Mouse (Mus musculus) limb, embryonic 11.5 days (tissue): ENCODE results near the gene Zbtb44. TPM values are rescaled to one million over a fixed set of nuclear protein-coding genes. Genes with fewer than 3 reads are reported as not detected.

ENCODE experiments used
- ATAC-seq: fragments of 200-750 bp; cut with Nextera tagmentation; 2 replicates; pipeline ENCODE4 v1.8.0; 2017; ENCODE audit warnings: low read depth; ENCODE audit not compliant: insufficient number of reproducible peaks, low FRiP score, low TSS enrichment
- DNase-seq: peaks from one replicate; pipeline ENCODE4 v3.0.0-alpha.2; 2015; ENCODE audit warnings: low spot score
- H3K27ac ChIP-seq: fragments of 300-500 bp; sonication (generic); replicated peaks from 2 replicates; pipeline ENCODE4 v1.5.1; 2014; ENCODE audit warnings: low read depth, mild to moderate bottlenecking, low read length
- H3K27me3 ChIP-seq: fragments of 300-500 bp; sonication (generic); 2 replicates; pipeline ENCODE4 v1.6.1; 2014; ENCODE audit warnings: mild to moderate bottlenecking, low read length, mixed read lengths; ENCODE audit not compliant: control insufficient read depth, insufficient read depth
- H3K36me3 ChIP-seq: fragments of 300-500 bp; sonication (generic); 2 replicates; pipeline ENCODE4 v1.6.1; 2014; ENCODE audit warnings: mild to moderate bottlenecking, low read length, moderate library complexity, mixed read lengths; ENCODE audit not compliant: control insufficient read depth, insufficient read depth
- H3K4me1 ChIP-seq: fragments of 300-500 bp; sonication (generic); 2 replicates; pipeline ENCODE4 v1.6.1; 2014; ENCODE audit warnings: low read length, mixed read lengths; ENCODE audit not compliant: control insufficient read depth, insufficient read depth
- H3K4me2 ChIP-seq: fragments of 300-500 bp; sonication (generic); 2 replicates; pipeline ENCODE4 v1.6.1; 2014; ENCODE audit warnings: low read depth, mild to moderate bottlenecking, moderate library complexity; ENCODE audit not compliant: severe bottlenecking
- H3K4me3 ChIP-seq: fragments of 300-500 bp; sonication (generic); 2 replicates; pipeline ENCODE4 v1.5.1; 2014; ENCODE audit warnings: low read depth, low read length
- H3K9ac ChIP-seq: fragments of 300-500 bp; sonication (generic); 2 replicates; pipeline ENCODE4 v1.6.1; 2014; ENCODE audit warnings: mild to moderate bottlenecking, low read length
- H3K9me3 ChIP-seq: fragments of 300-500 bp; sonication (generic); 2 replicates; pipeline ENCODE4 v1.6.1; 2016; ENCODE audit warnings: low read length; ENCODE audit not compliant: control insufficient read depth
- WGBS: fragments of 180-500 bp; shearing (Covaris S2); extraction: QIAGEN DNeasy Blood & Tissue Kit; methylation state at CpG from one replicate; pipeline ENCODE4 v1.1.7; 2014; 5-methylcytosine and 5-hydroxymethylcytosine counted together
- polyA plus RNA-seq: library from polyadenylated mRNA; unstranded; fragments of >200 nt; fragmentation: Nextera tagmentation; extraction: Ambion mirVana; gene quantifications from 2 replicates; pipeline ENCODE4 v1.2.1, GENCODE M21; 2014

Gene Zbtb44
- polyA plus RNA-seq, 1 experiment from 2014 or later = 6.6 TPM

- H3K4me3 ChIP-seq = no peak overlapping the region
- H3K9me3 ChIP-seq = no peaks in the 10 kb centered on the region
- H3K9ac ChIP-seq = no peak overlapping the region
- no peaks in the 10 kb centered on the region for H3K27me3 ChIP-seq
- no peak overlapping the region for H3K4me2 ChIP-seq
- no peaks in the 10 kb centered on the region for H3K4me1 ChIP-seq
- ATAC-seq = no peak
- 82% methylated on average over 9 of the region's 9 CpGs for WGBS
- H3K27ac ChIP-seq = no peak overlapping the region
- no peaks in the 10 kb centered on the region for H3K36me3 ChIP-seq
- no peak for DNase-seq
Measured at GRCm38 (mm10) chr9:31089541-31089940, 59.1 kb downstream of the Zbtb44 start.

GRCm38 (mm10) chr9:31090081-31091023 lies 59.9 kb downstream of the Zbtb44 start:
- Histone ChIP-seq H3K27ac (no peak overlapping the region), H3K9me3 (no peaks in the 10 kb centered on the region), H3K4me3 (no peak overlapping the region), H3K4me1 (no peaks in the 10 kb centered on the region), H3K36me3 (no peaks in the 10 kb centered on the region), H3K9ac (no peak overlapping the region), H3K4me2 (no peak overlapping the region), H3K27me3 (no peaks in the 10 kb centered on the region)
- DNase-seq = no peak
- 71% methylated on average over 29 of the region's 29 CpGs for WGBS
- ATAC-seq = no peak

- no peak for DNase-seq
- H3K4me2 ChIP-seq = no peak overlapping the region
- WGBS = 93% methylated on average over 10 of the region's 10 CpGs
Measured at GRCm38 (mm10) chr9:31091162-31091581, 60.7 kb downstream of the Zbtb44 start.

GRCm38 (mm10) chr9:31092111-31092832 lies 61.8 kb downstream of the Zbtb44 start:
- Histone ChIP-seq H3K4me2 (no peak overlapping the region), H3K4me1 (no peaks in the 10 kb centered on the region), H3K9ac (no peak overlapping the region), H3K9me3 (no peaks in the 10 kb centered on the region), H3K27me3 (no peaks in the 10 kb centered on the region), H3K27ac (no peak overlapping the region), H3K4me3 (no peak overlapping the region), H3K36me3 (no peaks in the 10 kb centered on the region)
- no peak for ATAC-seq
- WGBS = 91% methylated on average over 18 of the region's 18 CpGs
- no peak for DNase-seq

More at GRCm38 (mm10) chr9:31091162-31091581, 60.7 kb downstream of the Zbtb44 start:
- ATAC-seq = no peak
- Histone ChIP-seq H3K9ac (no peak overlapping the region), H3K4me3 (no peak overlapping the region), H3K27me3 (no peaks in the 10 kb centered on the region), H3K27ac (no peak overlapping the region), H3K9me3 (no peaks in the 10 kb centered on the region), H3K4me1 (no peaks in the 10 kb centered on the region), H3K36me3 (no peaks in the 10 kb centered on the region)

- H3K4me1 ChIP-seq = no peaks in the 10 kb centered on the region
- no peak overlapping the region for H3K4me2 ChIP-seq
- DNase-seq (no peak), ATAC-seq (no peak)
- H3K4me3 ChIP-seq = no peak overlapping the region
- WGBS = 90% methylated on average over 10 of the region's 10 CpGs
- no peaks in the 10 kb centered on the region for H3K27me3 ChIP-seq
- no peak overlapping the region for H3K9ac ChIP-seq
- no peaks in the 10 kb centered on the region for H3K36me3 ChIP-seq
- no peak overlapping the region for H3K27ac ChIP-seq
- H3K9me3 ChIP-seq = no peaks in the 10 kb centered on the region
Measured at GRCm38 (mm10) chr9:31092833-31093195, 62.4 kb downstream of the Zbtb44 start.

GRCm38 (mm10) chr9:31097088-31098082 lies 66.9 kb downstream of the Zbtb44 start:
- Histone ChIP-seq H3K27me3 (no peaks in the 10 kb centered on the region), H3K9me3 (no peaks in the 10 kb centered on the region), H3K4me1 (no peaks in the 10 kb centered on the region), H3K9ac (no peak overlapping the region), H3K27ac (no peak overlapping the region), H3K4me3 (no peak overlapping the region), H3K36me3 (no peaks in the 10 kb centered on the region), H3K4me2 (no peak overlapping the region)
- 86% methylated on average over 20 of the region's 20 CpGs for WGBS
- ATAC-seq = no peak
- no peak for DNase-seq

- Histone ChIP-seq H3K9ac (no peak overlapping the region), H3K36me3 (no peaks in the 10 kb centered on the region), H3K9me3 (no peaks in the 10 kb centered on the region), H3K27ac (no peak overlapping the region), H3K4me2 (no peak overlapping the region), H3K4me3 (no peak overlapping the region), H3K4me1 (no peaks in the 10 kb centered on the region), H3K27me3 (no peaks in the 10 kb centered on the region)
- no peak for ATAC-seq
- DNase-seq = no peak
- WGBS = 76% methylated on average over 6 of the region's 6 CpGs
Measured at GRCm38 (mm10) chr9:31098118-31098517, 67.7 kb downstream of the Zbtb44 start.

GRCm38 (mm10) chr9:31108464-31108863 lies 78.0 kb downstream of the Zbtb44 start:
- Histone ChIP-seq H3K9me3 (no peaks in the 10 kb centered on the region), H3K4me3 (no peak overlapping the region), H3K27me3 (no peaks in the 10 kb centered on the region), H3K9ac (no peak overlapping the region), H3K4me1 (no peaks in the 10 kb centered on the region), H3K4me2 (no peak overlapping the region), H3K27ac (no peak overlapping the region), H3K36me3 (no peaks in the 10 kb centered on the region)
- ATAC-seq (no peak), DNase-seq (no peak)
- 84% methylated on average over 8 of the region's 8 CpGs for WGBS
